Mouse (Mus musculus) testis, postnatal 14 days (tissue): ENCODE measurements around the gene Ltbp1.

Experiments used
- DNase-seq: peaks from one replicate; pipeline ENCODE4 v3.0.0; 2021; ENCODE audit warnings: low spot score

Ltbp1 gene

DNA sequence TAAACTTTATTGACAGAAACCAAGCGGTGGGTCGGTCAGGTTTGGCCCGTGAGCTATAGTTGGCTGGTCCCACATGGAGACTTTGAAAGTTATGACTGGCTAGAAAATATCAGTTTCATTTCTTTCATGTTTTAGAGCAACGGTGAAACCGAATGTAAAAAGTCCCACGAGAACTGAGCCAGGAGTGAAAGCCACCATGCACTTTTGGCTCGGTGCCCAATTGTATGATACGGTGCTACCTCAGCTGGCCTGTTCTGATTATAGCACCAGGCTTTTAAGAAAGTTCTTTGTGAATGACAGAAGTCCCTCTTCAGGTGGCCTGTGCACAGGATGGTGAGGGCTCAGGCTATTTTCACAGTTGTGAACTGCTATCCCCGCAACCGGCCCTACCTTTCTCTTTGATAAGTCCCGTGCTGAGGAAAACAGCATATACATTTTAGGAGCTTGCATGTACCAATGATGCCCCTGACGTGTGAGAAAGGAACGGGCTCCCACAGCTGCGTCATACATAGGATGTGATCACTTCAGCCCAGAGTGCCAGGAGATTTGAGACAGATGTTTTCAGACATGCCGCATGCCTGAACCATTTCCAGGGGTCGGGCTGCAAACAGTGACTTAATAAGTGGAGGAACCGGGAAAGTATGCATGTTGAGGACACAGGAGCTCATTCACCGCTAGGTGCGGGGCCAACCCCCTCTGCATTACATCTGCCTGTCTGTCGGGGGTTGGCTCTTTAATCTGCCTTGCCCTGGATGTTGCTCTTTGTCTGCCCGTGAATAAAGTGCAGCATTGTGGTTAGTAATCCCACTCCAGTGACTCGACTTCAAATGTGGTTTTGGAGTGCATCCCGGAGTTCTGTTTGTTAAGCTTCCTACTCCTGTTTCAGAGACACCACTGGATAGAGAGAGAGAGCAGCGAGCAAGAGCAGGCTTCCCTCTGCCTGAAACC is 172.8 kb downstream of the Ltbp1 start:
- DNase-seq = no peak

DNA sequence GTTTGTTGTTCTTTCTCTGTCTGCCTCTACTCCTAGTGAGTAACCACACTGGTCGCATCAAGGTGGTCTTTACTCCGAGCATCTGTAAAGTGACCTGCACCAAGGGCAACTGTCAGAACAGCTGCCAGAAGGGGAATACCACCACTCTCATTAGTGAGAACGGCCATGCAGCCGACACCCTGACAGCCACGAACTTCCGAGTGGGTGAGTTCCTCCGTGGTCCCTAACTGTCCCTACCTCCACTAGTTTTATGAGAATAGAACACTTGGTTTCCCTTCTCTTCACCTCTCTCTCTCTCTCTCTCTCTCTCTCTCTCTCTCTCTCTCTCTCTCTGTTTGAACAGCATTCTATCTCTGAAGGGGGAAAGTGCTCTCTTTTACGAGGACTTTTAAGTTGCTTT is 173.6 kb downstream of the Ltbp1 start:
- no peak for DNase-seq

- no peak for DNase-seq
These were observed 174.9 kb downstream of the Ltbp1 start for GRCm38 (mm10) chr17:75180301-75180700.

DNA sequence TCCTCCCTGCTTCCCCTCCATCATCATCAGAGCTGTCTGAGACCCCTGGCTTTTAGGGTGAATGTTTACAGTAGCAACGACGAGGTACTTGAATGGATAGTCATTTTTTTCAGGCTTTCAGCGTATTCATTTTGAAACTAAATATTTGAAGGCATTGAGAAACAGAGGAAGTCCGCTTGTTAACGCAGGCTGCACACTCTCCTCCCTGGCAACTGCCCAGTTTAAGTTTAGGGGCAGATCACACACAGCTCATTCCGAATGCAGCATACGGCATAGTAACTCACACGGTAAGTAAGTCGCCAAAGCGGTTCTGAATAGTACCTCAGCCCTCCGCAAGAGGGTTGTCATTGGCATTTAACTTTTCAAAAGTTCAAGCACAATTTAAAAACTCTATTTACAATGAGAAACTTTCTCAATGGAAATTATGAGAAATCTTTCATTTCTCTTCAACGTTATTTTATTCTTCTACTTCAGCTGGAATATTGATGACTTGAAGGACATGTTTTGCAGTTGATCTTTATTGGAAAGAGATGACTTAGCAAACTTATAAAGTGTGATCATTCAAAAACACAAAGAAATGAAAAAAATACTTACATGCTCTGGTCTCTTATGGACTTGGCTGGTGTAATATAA is 175.7 kb downstream of the Ltbp1 start:
- DNase-seq = no peak

DNA sequence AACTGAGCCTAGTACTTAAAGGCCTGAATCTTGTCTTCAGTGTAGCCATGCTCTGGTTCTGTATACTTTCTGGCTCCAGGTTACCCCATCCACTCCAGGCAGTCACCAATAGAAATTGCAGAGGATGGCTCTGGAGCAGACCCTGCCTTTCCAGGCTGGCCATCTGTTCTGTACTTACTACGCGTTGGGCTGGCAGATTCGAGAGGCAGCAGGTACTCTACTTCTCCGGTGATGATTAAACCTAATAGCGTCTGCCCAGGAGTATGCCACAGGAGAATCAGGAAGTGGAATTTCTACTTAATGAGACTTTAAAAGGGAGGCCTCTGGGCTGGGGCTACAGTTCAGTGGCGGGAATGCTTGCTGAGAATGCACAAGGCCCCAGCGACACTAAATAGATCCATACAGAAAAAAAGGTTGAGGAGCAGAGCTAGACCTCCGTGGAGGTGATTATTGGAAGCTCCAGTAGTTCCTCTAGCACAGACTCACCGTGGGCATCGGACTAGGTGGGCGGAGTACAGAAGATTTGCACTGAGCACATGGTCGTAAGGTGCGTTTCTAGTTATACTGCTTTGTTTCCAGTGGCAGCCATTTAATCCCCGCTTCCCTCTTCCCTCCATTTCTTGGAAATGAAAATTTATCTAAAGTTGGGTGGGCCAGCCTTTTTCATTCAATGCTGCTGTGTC is 177.1 kb downstream of the Ltbp1 start:
- no peak for DNase-seq

GRCm38 (mm10) chr17:75186732-75187509 is 181.6 kb downstream of the Ltbp1 start:
- no peak for DNase-seq

- no peak for DNase-seq
These were observed 191.6 kb downstream of the Ltbp1 start for GRCm38 (mm10) chr17:75196952-75197351.

DNA sequence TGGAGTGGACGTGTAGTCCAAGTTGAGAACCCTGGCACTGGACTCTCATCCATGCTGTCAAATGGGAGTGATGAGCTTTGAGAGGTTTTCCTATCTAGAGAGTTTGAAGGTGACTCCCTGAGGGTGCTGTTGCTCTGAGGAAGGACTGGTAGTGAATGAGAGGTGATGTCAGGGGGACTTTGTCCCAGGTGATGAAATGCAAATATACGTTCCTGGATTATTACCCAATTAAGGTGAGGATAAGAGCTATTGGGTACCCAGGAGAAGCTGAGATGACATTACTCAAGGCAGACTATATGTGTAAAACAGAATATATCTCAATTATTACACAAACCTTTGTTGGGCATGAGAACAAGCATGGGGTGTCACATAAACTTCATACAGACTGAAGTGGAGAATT is 193.4 kb downstream of the Ltbp1 start:
- DNase-seq = no peak

DNA sequence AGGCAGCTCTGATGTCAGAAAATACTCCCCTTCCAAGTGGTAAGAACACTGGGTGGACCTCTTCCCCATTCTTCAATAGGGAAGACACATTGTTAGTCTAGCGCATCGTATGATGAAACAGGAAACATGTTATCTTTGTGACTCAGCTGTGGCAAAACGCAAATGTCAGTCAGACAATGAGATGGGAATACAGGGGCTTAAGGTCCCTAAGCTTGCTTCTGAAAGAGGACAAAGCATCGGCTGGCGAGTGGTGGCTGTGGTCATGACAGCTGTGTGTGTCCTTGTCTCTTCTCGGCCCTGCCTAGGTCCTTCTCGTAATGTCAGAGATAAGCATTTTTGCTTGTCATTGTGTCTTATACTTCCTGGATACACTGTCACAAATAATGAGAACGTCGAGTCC is 194.3 kb downstream of the Ltbp1 start:
- DNase-seq = peak; percentile 4

- no peak for DNase-seq
These were observed 196.9 kb downstream of the Ltbp1 start for GRCm38 (mm10) chr17:75202314-75202713.

DNA sequence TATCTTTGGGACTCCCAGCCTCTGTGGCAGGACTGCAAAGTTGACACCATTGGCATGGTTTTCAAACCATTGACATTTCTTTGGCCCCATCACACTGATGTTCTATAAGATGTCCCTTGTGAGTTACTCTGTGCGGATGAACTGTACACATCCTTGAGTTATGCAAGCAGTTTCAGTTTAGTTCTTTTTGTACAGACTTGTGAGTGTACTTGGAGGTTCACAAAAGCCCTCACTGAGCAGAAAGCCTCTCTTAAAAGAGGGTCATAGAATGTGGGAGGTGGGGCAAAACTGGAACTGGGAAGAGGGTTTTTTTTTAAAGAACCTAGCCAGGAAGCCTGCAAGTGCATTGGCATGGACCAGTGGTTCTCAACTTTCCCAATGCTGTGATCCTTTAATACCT is 198.7 kb downstream of the Ltbp1 start:
- no peak for DNase-seq

DNA sequence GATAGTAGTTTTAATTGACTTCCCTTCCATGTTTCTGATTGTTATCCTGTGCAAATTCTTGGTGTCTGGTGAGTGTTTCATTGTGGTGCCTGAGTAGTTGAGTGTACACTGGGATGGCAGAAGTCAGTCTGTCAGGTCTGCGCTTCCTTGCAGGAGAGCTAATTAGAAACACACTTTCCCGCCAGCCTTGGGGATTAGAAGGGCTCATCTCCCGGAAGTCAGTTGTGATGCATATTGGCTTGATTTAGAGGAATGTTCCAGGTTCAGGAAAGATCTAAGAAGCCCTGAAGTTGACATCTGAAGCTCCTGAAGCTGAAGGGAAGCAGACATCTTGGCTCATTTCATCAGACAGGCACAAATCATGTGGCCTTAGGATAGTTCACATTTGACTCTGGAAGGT is 200.9 kb downstream of the Ltbp1 start:
- DNase-seq = no peak

GRCm38 (mm10) chr17:75208164-75208698 is 202.9 kb downstream of the Ltbp1 start:
- no peak for DNase-seq

GRCm38 (mm10) chr17:75210526-75210925 is 205.2 kb downstream of the Ltbp1 start:
- DNase-seq = no peak

DNA sequence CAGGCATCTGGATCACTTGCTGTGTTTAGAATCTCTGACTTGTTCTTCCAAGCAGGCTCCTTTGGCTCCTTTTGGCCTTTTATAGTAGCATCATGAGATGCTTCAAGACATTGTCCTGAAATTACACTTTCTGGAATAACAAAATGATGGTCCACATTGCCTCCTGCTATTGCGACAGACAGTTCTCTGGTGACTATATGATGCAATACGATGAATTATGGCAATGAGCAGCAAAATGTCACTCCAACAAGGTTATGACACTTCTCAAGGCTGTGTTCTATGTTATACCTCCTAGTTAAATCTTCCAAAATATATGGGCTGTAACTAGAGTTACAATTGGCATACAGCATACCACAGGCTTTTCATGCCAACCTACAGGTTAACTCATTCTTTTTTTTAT is 211.0 kb downstream of the Ltbp1 start:
- no peak for DNase-seq

DNA sequence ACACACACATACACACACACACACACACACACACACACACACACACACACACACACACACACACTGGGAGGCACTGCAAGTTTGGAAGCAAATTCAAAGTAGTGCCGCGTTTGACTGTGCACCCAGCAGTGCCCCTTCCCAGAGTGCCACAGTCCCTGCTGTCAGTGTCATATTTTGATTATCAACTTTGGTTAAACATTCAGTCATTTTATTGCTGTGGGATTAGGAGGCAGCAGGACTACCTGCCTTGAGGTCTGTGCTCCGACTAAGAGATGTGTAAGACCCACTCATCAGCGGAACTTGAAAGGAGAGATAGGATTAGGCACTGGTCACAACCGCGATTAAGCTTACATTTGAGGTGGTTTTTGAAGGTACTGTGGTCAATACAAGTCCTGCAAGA is 213.3 kb downstream of the Ltbp1 start:
- DNase-seq = no peak

- no peak for DNase-seq
These were observed 223.0 kb downstream of the Ltbp1 start for GRCm38 (mm10) chr17:75228321-75228720.

- DNase-seq = no peak
These were observed 227.8 kb downstream of the Ltbp1 start for GRCm38 (mm10) chr17:75233206-75233605.

- no peak for DNase-seq
These were observed 228.6 kb downstream of the Ltbp1 start for GRCm38 (mm10) chr17:75233923-75234322.

- DNase-seq = peak; percentile 10
These were observed 230.4 kb downstream of the Ltbp1 start for GRCm38 (mm10) chr17:75235781-75236180.

DNA sequence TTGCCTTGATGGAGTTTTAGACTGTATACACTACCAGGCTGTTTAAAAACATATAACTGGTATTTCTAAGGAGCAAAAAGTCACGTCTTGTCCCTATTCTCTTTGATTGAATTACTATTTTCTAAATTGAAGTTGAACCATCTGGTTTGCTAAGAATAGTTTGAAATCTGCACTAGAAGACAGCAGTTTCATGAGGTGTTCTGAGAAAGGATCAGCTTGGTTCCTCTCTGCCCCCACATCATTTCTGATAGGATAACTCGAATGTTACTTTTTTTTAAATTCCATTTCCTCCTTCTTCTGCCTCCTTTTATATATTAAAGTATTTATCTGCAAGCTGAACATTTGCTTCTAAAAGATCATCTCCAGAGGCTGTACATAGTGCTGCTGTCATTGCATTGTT is 231.2 kb downstream of the Ltbp1 start:
- DNase-seq = no peak

- DNase-seq = no peak
These were observed 232.1 kb downstream of the Ltbp1 start for GRCm38 (mm10) chr17:75237456-75237855.
